Mouse (Mus musculus) heart, embryonic 10.5 days (tissue): ENCODE results near the gene Arhgdia. TPM values are rescaled to one million over a fixed set of nuclear protein-coding genes. Genes with fewer than 3 reads are reported as not detected.
"Not testable (repeated sequence)": the region's sequence is repeated elsewhere in the genome, so short reads cannot be mapped to it uniquely, and the experiment has no call there.

Experiments
- DNase-seq: peaks from one replicate; pipeline ENCODE4 v3.0.0-alpha.2; 2017; ENCODE audit warnings: low spot score
- H3K27ac ChIP-seq: fragments of 300-500 bp; sonication (generic); 2 replicates; pipeline ENCODE4 v1.5.1; 2016; ENCODE audit warnings: mild to moderate bottlenecking
- H3K27me3 ChIP-seq: fragments of 300-500 bp; sonication (generic); 2 replicates; pipeline ENCODE4 v1.6.1; 2016; ENCODE audit warnings: mild to moderate bottlenecking; ENCODE audit not compliant: poor library complexity, insufficient read depth, severe bottlenecking
- H3K36me3 ChIP-seq: fragments of 300-500 bp; sonication (generic); 2 replicates; pipeline ENCODE4 v1.6.1; 2016; ENCODE audit warnings: mild to moderate bottlenecking, moderate library complexity
- H3K4me1 ChIP-seq: fragments of 300-500 bp; sonication (generic); 2 replicates; pipeline ENCODE4 v1.6.1; 2016; ENCODE audit warnings: mild to moderate bottlenecking
- H3K4me3 ChIP-seq: fragments of 300-500 bp; sonication (generic); 2 replicates; pipeline ENCODE4 v1.5.1; 2016; ENCODE audit warnings: mild to moderate bottlenecking, moderate library complexity
- H3K9me3 ChIP-seq: fragments of 300-500 bp; sonication (generic); 2 replicates; pipeline ENCODE4 v1.6.1; 2016; ENCODE audit warnings: mild to moderate bottlenecking, moderate library complexity
- WGBS: fragments of 180-500 bp; shearing (Covaris S2); methylation state at CpG from one replicate; pipeline ENCODE4 v1.1.7; 2016; 5-methylcytosine and 5-hydroxymethylcytosine counted together
- polyA plus RNA-seq: library from polyadenylated mRNA; unstranded; fragments of >200 nt; fragmentation: Nextera tagmentation; extraction: Ambion mirVana; gene quantifications from 2 replicates; pipeline ENCODE4 v1.2.1, GENCODE M21; 2016

Arhgdia gene
- polyA plus RNA-seq, 1 experiment from 2014 or later, result 673 TPM

GRCm38 (mm10) chr11:120608241-120609034 lies 27.0 kb upstream of the Arhgdia start, which contains the start of gene Npb:
Gene Npb, plus strand, starts transcription at chr11:120608477.
- H3K9me3 ChIP-seq, result no peaks in the 10 kb centered on the region
- H3K27me3 ChIP-seq, result peaks cover 25% of the 10 kb centered on the region
- H3K36me3 ChIP-seq, result peaks cover 81% of the 10 kb centered on the region
- peak within 1 kb of the TSS; percentile 82 for H3K27ac ChIP-seq
- H3K4me1 ChIP-seq, result peaks cover 25% of the 10 kb centered on the region
- 7% methylated on average over 45 of the region's 45 CpGs for WGBS
- H3K4me3 ChIP-seq, result peak within 1 kb of the TSS; percentile 59
- DNase-seq, result no peak

GRCm38 (mm10) chr11:120606764-120607163 lies 25.3 kb upstream of the Arhgdia start:
- no peaks in the 10 kb centered on the region for H3K9me3 ChIP-seq
- peaks cover 81% of the 10 kb centered on the region for H3K36me3 ChIP-seq
- WGBS, result 72% methylated on average over 4 of the region's 4 CpGs
- H3K4me3 ChIP-seq, result no peak overlapping the region
- peaks cover 25% of the 10 kb centered on the region for H3K27me3 ChIP-seq
- no peak for DNase-seq
- peak overlapping the region; percentile 36; the same call in 1 of the 2 replicates for H3K27ac ChIP-seq
- peaks cover 25% of the 10 kb centered on the region for H3K4me1 ChIP-seq

DNA sequence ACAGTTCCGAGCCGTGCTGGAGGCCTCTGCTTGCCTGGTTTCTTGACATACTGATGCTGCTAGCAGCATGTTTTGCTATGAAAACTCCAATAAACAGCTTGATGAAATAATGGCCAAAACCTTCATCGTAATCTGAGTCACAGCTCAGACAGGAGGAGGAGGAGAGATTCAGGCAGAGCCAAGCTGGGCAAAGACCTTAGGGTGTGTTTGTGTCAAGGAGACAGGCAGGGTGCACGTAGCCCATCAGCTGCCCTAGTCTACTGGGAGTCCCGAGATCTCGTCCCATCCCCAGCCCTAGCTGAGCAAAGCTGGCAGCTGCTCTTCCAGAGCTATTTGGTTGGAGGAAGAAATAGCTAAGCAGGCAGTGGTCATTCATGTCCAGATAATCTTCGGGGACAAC lies 24.2 kb upstream of the Arhgdia start:
- 89% methylated on average over 7 of the region's 7 CpGs for WGBS
- H3K9me3 ChIP-seq, result no peaks in the 10 kb centered on the region
- H3K4me1 ChIP-seq, result peaks cover 25% of the 10 kb centered on the region
- peaks cover 78% of the 10 kb centered on the region for H3K36me3 ChIP-seq
- H3K4me3 ChIP-seq, result no peak overlapping the region; the same call in 1 of the 2 replicates
- DNase-seq, result no peak
- no peak overlapping the region for H3K27ac ChIP-seq
- H3K27me3 ChIP-seq, result peaks cover 25% of the 10 kb centered on the region

DNA sequence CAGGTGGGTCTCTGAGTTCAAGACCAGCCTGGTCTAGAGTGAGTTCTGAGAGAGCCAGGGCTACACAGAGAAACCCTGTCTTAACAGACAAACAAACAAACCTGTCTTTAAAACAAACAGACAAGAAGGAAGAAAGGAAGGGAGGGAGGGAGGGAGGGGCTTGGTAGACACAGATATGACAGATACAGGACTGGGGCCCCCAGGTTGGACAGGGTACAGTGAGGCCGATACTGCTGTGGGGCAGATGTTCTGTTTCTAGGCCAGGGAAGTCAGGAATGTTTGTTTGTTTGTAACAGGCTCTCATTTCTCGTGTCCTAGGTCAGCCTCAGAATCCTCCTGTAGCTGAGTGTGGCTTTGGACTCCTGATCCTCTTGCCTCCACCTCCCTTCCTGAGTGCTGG lies 22.1 kb upstream of the Arhgdia start:
- Histone ChIP-seq H3K4me1 (peaks cover 23% of the 10 kb centered on the region), H3K27ac (peak overlapping the region; percentile 37; the same call in 1 of the 2 replicates), H3K36me3 (peaks cover 71% of the 10 kb centered on the region), H3K27me3 (peaks cover 13% of the 10 kb centered on the region), H3K9me3 (no peaks in the 10 kb centered on the region), H3K4me3 (no peak overlapping the region)
- 77% methylated on average over 2 of the region's 2 CpGs for WGBS
- no peak for DNase-seq

GRCm38 (mm10) chr11:120600716-120601115 lies 19.3 kb upstream of the Arhgdia start:
- 94% methylated on average over 3 of the region's 3 CpGs for WGBS
- DNase-seq, result no peak
- H3K9me3 ChIP-seq, result no peaks in the 10 kb centered on the region
- H3K36me3 ChIP-seq, result peaks cover 70% of the 10 kb centered on the region
- peaks cover 27% of the 10 kb centered on the region for H3K4me1 ChIP-seq
- H3K4me3 ChIP-seq, result no peak overlapping the region
- no peak overlapping the region for H3K27ac ChIP-seq
- H3K27me3 ChIP-seq, result no peaks in the 10 kb centered on the region

- H3K4me1 ChIP-seq, result peaks cover 27% of the 10 kb centered on the region
- DNase-seq, result no peak
- 50% methylated on average over 17 of the region's 17 CpGs for WGBS
- H3K27ac ChIP-seq, result peak overlapping the region; percentile 98
- H3K4me3 ChIP-seq, result peak overlapping the region; percentile 99
- no peaks in the 10 kb centered on the region for H3K27me3 ChIP-seq
- H3K9me3 ChIP-seq, result no peaks in the 10 kb centered on the region
- H3K36me3 ChIP-seq, result peaks cover 69% of the 10 kb centered on the region
Observed at GRCm38 (mm10) chr11:120598990-120599549, 17.6 kb upstream of the Arhgdia start.

DNA sequence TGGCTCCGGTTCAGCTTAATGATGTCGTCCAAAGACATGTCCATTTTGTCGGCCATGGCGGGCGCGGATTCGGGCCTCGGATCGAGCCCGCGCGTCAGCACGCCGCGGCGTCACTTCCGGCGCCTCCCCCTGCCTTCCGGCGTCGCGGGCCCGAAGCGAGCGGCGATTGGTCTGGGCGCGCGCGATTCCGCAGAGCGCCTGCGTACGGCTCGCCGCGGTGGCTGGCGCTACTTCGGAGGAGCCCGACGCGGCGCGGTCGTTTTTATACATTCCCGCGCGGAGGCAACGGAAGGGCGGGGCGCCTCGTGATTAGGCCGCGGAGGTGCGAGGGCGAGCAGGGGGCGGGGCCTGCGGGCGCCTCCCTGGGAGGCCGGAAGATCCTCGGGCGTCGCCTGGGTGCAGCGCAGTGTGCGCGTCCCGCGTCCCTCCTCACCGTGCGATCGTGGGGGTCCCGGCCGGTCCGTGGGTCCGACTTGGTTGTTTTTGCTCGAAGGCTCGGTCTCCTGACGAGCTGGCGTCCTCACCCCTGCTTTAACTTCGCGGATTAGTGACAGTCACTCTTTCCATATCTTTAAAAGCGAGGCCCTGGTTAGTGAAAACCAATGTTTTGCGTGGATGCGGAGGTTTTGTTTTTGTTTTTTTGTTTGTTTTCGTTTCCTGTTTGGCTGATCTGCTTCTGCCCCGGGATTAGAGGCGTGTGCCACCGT lies 17.0 kb upstream of the Arhgdia start, which contains the start of the genes Alyref and Anapc11:
Alyref (minus strand) TSS at position 83 of the 707 bp plus-strand sequence.
Anapc11 (plus strand) TSS at position 139 of the 707 bp plus-strand sequence.
- Histone ChIP-seq H3K27me3 (no peaks in the 10 kb centered on the region), H3K4me1 (peaks cover 27% of the 10 kb centered on the region), H3K27ac (peak within 1 kb of the TSS; percentile 98), H3K4me3 (peak within 1 kb of the TSS; percentile 99), H3K36me3 (peaks cover 69% of the 10 kb centered on the region), H3K9me3 (no peaks in the 10 kb centered on the region)
- DNase-seq, result peak; percentile 97
- under 1% methylated on average over 88 of the region's 88 CpGs for WGBS

- peak; percentile 80 for DNase-seq
- peaks cover 69% of the 10 kb centered on the region for H3K36me3 ChIP-seq
- peak overlapping the region; percentile 99 for H3K4me3 ChIP-seq
- H3K27me3 ChIP-seq, result no peaks in the 10 kb centered on the region
- WGBS, result 6% methylated on average over 98 of the region's 99 CpGs
- peak overlapping the region; percentile 98 for H3K27ac ChIP-seq
- peaks cover 27% of the 10 kb centered on the region for H3K4me1 ChIP-seq
- no peaks in the 10 kb centered on the region for H3K9me3 ChIP-seq
Observed at GRCm38 (mm10) chr11:120597240-120598235, 16.1 kb upstream of the Arhgdia start.

DNA sequence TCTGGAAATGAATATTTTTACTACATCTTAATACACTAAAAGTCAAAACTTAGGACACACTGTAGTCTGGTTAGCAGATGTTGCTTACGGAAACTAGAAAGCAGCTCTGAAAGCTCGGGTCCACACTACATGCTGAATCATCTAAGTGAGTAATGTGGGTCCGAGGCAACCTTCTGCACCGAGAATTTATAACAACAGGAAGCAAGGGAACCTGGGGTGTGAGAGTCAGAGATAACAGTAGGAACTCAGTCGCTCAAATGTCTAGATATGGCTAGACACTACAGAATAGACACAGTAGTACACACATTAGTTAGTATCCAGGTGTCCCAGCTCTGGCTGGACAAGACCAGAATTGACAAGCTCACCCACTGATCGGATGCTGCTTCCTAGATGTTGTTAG lies 7.1 kb upstream of the Arhgdia start:
- DNase-seq, result no peak
- Histone ChIP-seq H3K4me3 (no peak overlapping the region), H3K36me3 (peaks cover 96% of the 10 kb centered on the region), H3K4me1 (no peaks in the 10 kb centered on the region), H3K27ac (no peak overlapping the region), H3K9me3 (no peaks in the 10 kb centered on the region), H3K27me3 (no peaks in the 10 kb centered on the region)
- WGBS, result 76% methylated on average over 6 of the region's 6 CpGs

GRCm38 (mm10) chr11:120583937-120584336 lies 2.5 kb upstream of the Arhgdia start:
- Histone ChIP-seq H3K27me3 (no peaks in the 10 kb centered on the region), H3K27ac (no peak overlapping the region), H3K9me3 (no peaks in the 10 kb centered on the region), H3K4me1 (peaks cover 25% of the 10 kb centered on the region), H3K4me3 (no peak overlapping the region), H3K36me3 (peaks cover 71% of the 10 kb centered on the region)
- 95% methylated on average over 1 of the region's 1 CpGs for WGBS
- DNase-seq, result no peak

DNA sequence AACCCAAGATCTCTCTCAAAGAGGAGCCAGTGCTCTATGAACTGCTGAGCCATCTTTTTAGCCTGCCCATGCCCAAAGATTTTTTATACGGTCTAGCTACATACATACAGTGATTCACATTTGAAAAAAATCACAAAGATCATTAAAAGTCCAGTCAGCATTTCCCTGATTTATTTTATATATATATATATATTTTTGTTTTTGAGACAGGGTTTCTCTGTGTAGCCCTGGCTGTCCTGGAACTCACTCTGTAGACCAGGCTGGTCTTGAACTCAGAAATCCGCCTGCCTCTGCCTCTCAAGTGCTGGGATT lies 1.5 kb upstream of the Arhgdia start:
- WGBS, result 88% methylated on average over 2 of the region's 2 CpGs
- peaks cover 73% of the 10 kb centered on the region for H3K36me3 ChIP-seq

More for the DNA sequence above, 1.5 kb upstream of the Arhgdia start:
- H3K4me1 ChIP-seq, result peaks cover 31% of the 10 kb centered on the region
- H3K4me3 ChIP-seq, H3K27me3 ChIP-seq, H3K27ac ChIP-seq, DNase-seq, H3K9me3 ChIP-seq: not testable (repeated sequence)
